Mouse (Mus musculus) left cerebral cortex, postnatal 10 days (tissue): ENCODE results near the gene Bcat2. TPM values are rescaled to one million over a fixed set of nuclear protein-coding genes. Genes with fewer than 3 reads are reported as not detected.
A peak's percentile ranks its signal among the peaks of the same experiment; 100 is the strongest.

ENCODE experiments used
- DNase-seq, 2 experiments: peaks; one replicate each; pipeline ENCODE4 v3.0.0; 2021 to 2022; ENCODE audit warnings: low spot score in 2 of 2, mixed read lengths in 1 of 2; ENCODE audit errors: extremely low spot score in 1 of 2
- intact Hi-C: fragments of 180-260 bp; cut with DNase I; formaldehyde crosslinking; loops from one replicate; pipeline ENCODE4 v1.15.1; 2025
- total RNA-seq, 2 experiments: library from RNA; stranded (reverse); gene quantifications; 2 replicates each; pipeline ENCODE4 v1.2.3; 2021

Bcat2 gene
- total RNA-seq, 2 experiments from 2014 or later = 20.9 to 21.8 TPM

- intact Hi-C loops = no loop called here
- DNase-seq = no peak
These were observed 25.4 kb upstream of the Bcat2 start for GRCm38 (mm10) chr7:45544525-45544924.

GRCm38 (mm10) chr7:45549641-45550436, 20.1 kb upstream of the Bcat2 start:
- intact Hi-C loops = no loop called here
- DNase-seq = no peak

GRCm38 (mm10) chr7:45550821-45551511, 19.0 kb upstream of the Bcat2 start:
- intact Hi-C loops = no loop called here
- DNase-seq = no peak

- intact Hi-C loops = no loop called here
These were observed 18.5 kb upstream of the Bcat2 start for GRCm38 (mm10) chr7:45551512-45551883.

GRCm38 (mm10) chr7:45553519-45553918, 16.4 kb upstream of the Bcat2 start:
- intact Hi-C loops = no loop called here
- no peak for DNase-seq

More at GRCm38 (mm10) chr7:45551512-45551883, 18.5 kb upstream of the Bcat2 start:
- DNase-seq = no peak

GRCm38 (mm10) chr7:45553990-45554389, 16.0 kb upstream of the Bcat2 start:
- DNase-seq = no peak
- intact Hi-C loops = no loop called here

GRCm38 (mm10) chr7:45554744-45555143, 15.2 kb upstream of the Bcat2 start, which contains the start of gene Hsd17b14:
Gene Hsd17b14, plus strand, starts transcription at chr7:45554893.
- no peak for DNase-seq
- intact Hi-C loops = loop anchor here (5.0 kb wide), 1 partner anchor 38 kb away; no protein-coding TSS in a partner anchor

- peak; percentile 55 to 85 for DNase-seq
- intact Hi-C loops = loop anchor here (5.0 kb wide), 1 partner anchor 37 kb away; no protein-coding TSS in a partner anchor
These were observed 14.2 kb upstream of the Bcat2 start for GRCm38 (mm10) chr7:45555787-45556186.

GRCm38 (mm10) chr7:45558907-45559306, 11.0 kb upstream of the Bcat2 start:
- no peak for DNase-seq
- intact Hi-C loops = loop anchor here (5.0 kb wide), 1 partner anchor 33 kb away; no protein-coding TSS in a partner anchor

GRCm38 (mm10) chr7:45560241-45560640, 9.7 kb upstream of the Bcat2 start:
- intact Hi-C loops = loop anchor here (2.0 kb wide), 1 partner anchor 91 kb away; no protein-coding TSS in a partner anchor
- DNase-seq = no peak

GRCm38 (mm10) chr7:45560843-45561623, 8.9 kb upstream of the Bcat2 start:
- intact Hi-C loops = loop anchor here (2.0 kb wide), 1 partner anchor 92 kb away; no protein-coding TSS in a partner anchor
- peak; percentile 67 to 78 for DNase-seq

GRCm38 (mm10) chr7:45561624-45562520, 8.1 kb upstream of the Bcat2 start:
- intact Hi-C loops = loop anchor here (2.0 kb wide), 1 partner anchor 93 kb away; no protein-coding TSS in a partner anchor
- no peak for DNase-seq

GRCm38 (mm10) chr7:45564811-45565210, 5.1 kb upstream of the Bcat2 start:
- intact Hi-C loops = no loop called here
- DNase-seq = no peak

GRCm38 (mm10) chr7:45565446-45565845, 4.5 kb upstream of the Bcat2 start:
- no peak for DNase-seq
- intact Hi-C loops = no loop called here

- no peak for DNase-seq
- intact Hi-C loops = no loop called here
These were observed 2.7 kb upstream of the Bcat2 start for GRCm38 (mm10) chr7:45567112-45567779.

GRCm38 (mm10) chr7:45567780-45568516, 2.0 kb upstream of the Bcat2 start:
- DNase-seq = peak; percentile 84 to 94
- intact Hi-C loops = no loop called here
